Mouse (Mus musculus) olfactory bulb, adult 2 months (tissue): ENCODE measurements around the gene Gm21988.

Experiments used
- CTCF ChIP-seq: fragments of 200-500 bp; IDR thresholded peaks from 2 replicates; pipeline ENCODE4 v1.5.1; 2012; ENCODE audit warnings: low read depth, mild to moderate bottlenecking, low read length, moderate library complexity; ENCODE audit not compliant: insufficient read depth
- POLR2A ChIP-seq: fragments of 200-500 bp; IDR thresholded peaks from 2 replicates; pipeline ENCODE4 v1.6.1; 2012; ENCODE audit warnings: mild to moderate bottlenecking, low read depth, low read length, moderate library complexity; ENCODE audit not compliant: insufficient read depth

DNA sequence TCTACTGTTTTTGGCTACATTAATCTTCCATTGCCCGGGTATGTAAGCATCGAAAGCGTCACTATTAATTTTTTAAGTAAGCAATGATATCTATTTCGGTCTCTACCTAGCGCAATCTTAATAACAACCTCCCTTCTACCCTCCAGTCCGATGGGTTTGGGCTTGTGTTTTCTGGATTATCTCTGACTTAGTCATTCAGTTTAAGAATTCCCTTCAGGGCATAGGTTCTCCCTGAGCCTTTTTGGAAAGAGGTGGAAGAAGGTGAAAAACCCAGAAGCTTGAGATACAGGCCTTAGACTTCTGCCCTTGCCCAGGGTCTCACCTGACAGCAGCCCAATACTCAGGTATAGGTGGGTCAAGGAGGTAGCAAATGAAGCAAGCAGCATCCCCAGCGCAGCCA is 19.8 kb downstream of the Gm21988 start:
- TF ChIP-seq CTCF: no peak
- TF ChIP-seq POLR2A: no peak
